21 mouse cellular contexts compared by ENCODE assay signal in the genomic region with DNA sequence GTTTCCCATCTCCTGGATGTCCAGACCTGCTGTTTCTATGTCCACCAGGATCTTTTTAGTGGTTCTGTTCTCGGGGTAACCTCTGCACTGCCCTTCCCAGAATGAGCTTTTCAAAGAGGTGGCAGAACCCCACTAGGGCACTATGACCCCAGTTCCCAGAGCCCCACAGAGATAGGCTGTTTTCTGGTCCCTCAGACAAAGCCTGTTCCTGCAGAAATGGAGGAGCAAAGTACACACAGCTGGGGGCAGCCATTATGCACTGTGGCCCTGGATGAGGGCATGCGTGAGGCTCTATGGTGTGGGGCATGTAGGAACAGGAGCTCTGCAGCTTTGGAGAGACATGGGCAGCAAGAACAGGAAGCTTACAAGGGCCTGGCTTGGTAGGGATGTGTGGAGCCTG. TPM values are rescaled to one million over a fixed set of nuclear protein-coding genes. Genes with fewer than 3 reads are reported as not detected.
DNase-seq lines count a peak whose midpoint lies in the region; ATAC-seq lines count a peak whose summit lies in the region.
"Had no signal": no experiment of that assay in that cellular context is flagged by ENCODE, and none has a peak within 500 bp of the region (broad histone marks: within the 10 kb centered on the region; RNA-seq: fewer than 3 reads in every experiment).

No protein-coding gene starts in this region.

- H3K36me3 ChIP-seq in kidney, embryonic 14.5 days (ENCODE audit: control insufficient read depth, insufficient read depth, low read length) = peaks cover 96% of the 10 kb centered on the region
- H3K36me3 ChIP-seq in kidney, embryonic 15.5 days = peaks cover 99% of the 10 kb centered on the region

- H3K4me1 ChIP-seq in kidney, embryonic 14.5 days (ENCODE audit: control insufficient read depth, insufficient read depth, low read length) = no peaks in the 10 kb centered on the region
- no peaks in the 10 kb centered on the region for H3K4me1 ChIP-seq in kidney, embryonic 15.5 days
- H3K4me1 ChIP-seq: forebrain, embryonic 10.5 days; forebrain, embryonic 13.5 days; hindbrain, embryonic 12.5 days; hindbrain, embryonic 15.5 days had no signal

- no peak overlapping the region for H3K27ac ChIP-seq in kidney, embryonic 14.5 days (ENCODE audit: low read depth, low read length)
- H3K27ac ChIP-seq in kidney, embryonic 15.5 days = no peak overlapping the region
- H3K27ac ChIP-seq: forebrain, embryonic 10.5 days; forebrain, embryonic 13.5 days; hindbrain, embryonic 12.5 days; hindbrain, embryonic 15.5 days had no signal

- H3K4me2 ChIP-seq in kidney, embryonic 14.5 days (replicated peaks; ENCODE audit: low read depth, low read length) = no peak overlapping the region
- no peak overlapping the region for H3K4me2 ChIP-seq in kidney, embryonic 15.5 days
- H3K4me2 ChIP-seq: forebrain, embryonic 13.5 days; heart, embryonic 11.5 days; hindbrain, embryonic 12.5 days; hindbrain, embryonic 15.5 days had no signal

- DNase-seq in kidney, adult 11 months = peak; percentile 51
- peak; percentile 45 to 58 for DNase-seq in kidney, adult 8-10 months
- DNase-seq in kidney, postnatal 14 days = peak; percentile 23
- DNase-seq in MN1 (ENCODE audit: low spot score) = no peak
- DNase-seq: adrenal gland, postnatal 10 days; adrenal gland, postnatal 36 days; cerebellum, adult 18-20 months; cerebellum, adult 9-10 months; cerebellum, postnatal 14 days; gastrocnemius, postnatal 10 days; gastrocnemius, postnatal 36 days; heart, adult 11 months had no signal

- H3K4me3 ChIP-seq in kidney, embryonic 14.5 days (ENCODE audit: low read length) = no peak overlapping the region
- no peak overlapping the region for H3K4me3 ChIP-seq in kidney, embryonic 15.5 days (replicated peaks)
- H3K4me3 ChIP-seq: forebrain, embryonic 10.5 days; forebrain, embryonic 13.5 days; hindbrain, embryonic 12.5 days; hindbrain, embryonic 15.5 days had no signal

- no peak for ATAC-seq in kidney, embryonic 14.5 days (ENCODE audit: low FRiP score, low TSS enrichment)
- ATAC-seq in kidney, embryonic 15.5 days (replicated peaks; ENCODE audit: low FRiP score) = no peak
- ATAC-seq: forebrain, embryonic 13.5 days; forebrain, embryonic 16.5 days; Patski had no signal

- no peak overlapping the region for H3K9ac ChIP-seq in kidney, embryonic 14.5 days (ENCODE audit: low read depth, low read length)
- H3K9ac ChIP-seq in kidney, embryonic 15.5 days = no peak overlapping the region
- H3K9ac ChIP-seq: forebrain, embryonic 13.5 days; hindbrain, embryonic 12.5 days; hindbrain, embryonic 15.5 days had no signal

- no peaks in the 10 kb centered on the region for H3K9me3 ChIP-seq in kidney, embryonic 14.5 days (ENCODE audit: control insufficient read depth, low read length)
- H3K9me3 ChIP-seq in kidney, embryonic 15.5 days (replicated peaks) = no peaks in the 10 kb centered on the region
- H3K9me3 ChIP-seq: forebrain, embryonic 10.5 days; forebrain, embryonic 13.5 days; hindbrain, embryonic 12.5 days; hindbrain, embryonic 15.5 days had no signal

- 98% methylated on average over 2 of the region's 2 CpGs for WGBS in kidney, embryonic 14.5 days
- 87% methylated on average over 2 of the region's 2 CpGs for WGBS in kidney, embryonic 15.5 days

- H3K27me3 ChIP-seq in kidney, embryonic 14.5 days (ENCODE audit: control insufficient read depth, insufficient read depth, low read length) = no peaks in the 10 kb centered on the region
- no peaks in the 10 kb centered on the region for H3K27me3 ChIP-seq in kidney, embryonic 15.5 days
- H3K27me3 ChIP-seq: forebrain, embryonic 13.5 days; hindbrain, embryonic 12.5 days; hindbrain, embryonic 15.5 days; Patski had no signal

RNA-seq across cellular contexts. Expression of gene Mmp17, which starts 32.0 kb away (rescaled TPM):
- 2.0 TPM in 2 replicates for polyA plus RNA-seq in kidney, embryonic 14.5 days (2014; fragmentation: Nextera tagmentation; extraction: Ambion mirVana)
- polyA plus RNA-seq in kidney, embryonic 15.5 days (2015; fragmentation: Nextera tagmentation; extraction: Ambion mirVana) = 3.9 and 4.1 TPM in 2 replicates

RNA-seq across cellular contexts. Expression of gene Sfswap, which starts 51.0 kb away (rescaled TPM):
- polyA plus RNA-seq in kidney, embryonic 14.5 days (2014; fragmentation: Nextera tagmentation; extraction: Ambion mirVana) = 53.2 and 56.6 TPM in 2 replicates
- polyA plus RNA-seq in kidney, embryonic 15.5 days (2015; fragmentation: Nextera tagmentation; extraction: Ambion mirVana) = 45.6 and 46.3 TPM in 2 replicates
